Mouse (Mus musculus) bone marrow, adult 2 months (tissue): ENCODE measurements around the gene Ntmt1.

Experiments
- CTCF ChIP-seq: fragments of 200-500 bp; IDR thresholded peaks from 2 replicates; pipeline ENCODE4 v1.5.1; 2011; ENCODE audit warnings: low read length, control low read depth; ENCODE audit not compliant: control insufficient read depth, insufficient read depth
- POLR2A ChIP-seq: fragments of 200-500 bp; IDR thresholded peaks from 2 replicates; pipeline ENCODE4 v1.6.1; 2011; ENCODE audit warnings: low read depth, mild to moderate bottlenecking, control low read depth, low read length, borderline replicate concordance; ENCODE audit not compliant: control insufficient read depth

DNA sequence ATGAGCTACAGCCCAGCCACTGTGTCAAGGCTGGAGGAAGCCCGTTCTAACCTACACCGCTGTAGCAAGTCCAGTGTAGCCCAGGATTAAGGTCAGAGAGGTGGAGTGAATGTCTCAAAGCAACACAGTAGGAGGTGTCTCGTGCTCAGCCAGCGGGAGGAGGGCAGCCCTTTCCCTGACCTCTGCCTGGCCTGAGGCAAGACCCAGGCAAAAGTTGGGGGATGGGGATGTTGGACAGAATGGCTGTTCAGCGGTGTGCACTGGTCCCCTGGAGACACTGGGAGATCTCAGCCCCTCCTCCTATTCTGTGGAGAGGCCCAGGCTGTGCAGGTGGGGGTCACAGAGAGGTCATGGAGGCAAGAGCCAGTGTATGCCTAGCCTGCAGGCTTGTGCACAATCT is 28.4 kb upstream of the Ntmt1 start:
- TF ChIP-seq CTCF: no peak
- no peak for TF ChIP-seq POLR2A
